Mouse (Mus musculus): Measurements from ENCODE around the gene Plcb1. TPM values are rescaled to one million over a fixed set of nuclear protein-coding genes. Genes with fewer than 3 reads are reported as not detected.

Gene Plcb1
- polyA plus RNA-seq, 1 experiment from 2014 or later, result 21.5 TPM

- Histone ChIP-seq H3K9ac (no peak overlapping the region), H3K9me3 (ENCODE audit: low read depth, low read length) (no peaks in the 10 kb centered on the region), H3K27me3 (ENCODE audit: insufficient read depth, low read length) (no peaks in the 10 kb centered on the region), H3K4me2 (no peak overlapping the region), H3K27ac (ENCODE audit: low read depth) (no peak overlapping the region), H3K4me3 (ENCODE audit: low read depth, low read length) (no peak overlapping the region), H3K4me1 (ENCODE audit: insufficient read depth) (no peaks in the 10 kb centered on the region), H3K36me3 (ENCODE audit: insufficient read depth) (no peaks in the 10 kb centered on the region)
- ATAC-seq (ENCODE audit: insufficient read depth) (no peak), DNase-seq (no peak)
- TF ChIP-seq CTCF (IDR thresholded peaks at IDR 0.05; ENCODE audit: low read depth), result no peak
- WGBS, result 76% methylated on average over 5 of the region's 5 CpGs
Observed at GRCm38 (mm10) chr2:135419301-135419700, 633.4 kb downstream of the Plcb1 start.

GRCm38 (mm10) chr2:135434947-135435515 is 649.2 kb downstream of the Plcb1 start:
- Histone ChIP-seq H3K36me3 (ENCODE audit: insufficient read depth) (no peaks in the 10 kb centered on the region), H3K27ac (ENCODE audit: low read depth) (0 out of 2 replicates have a peak overlapping the region, but pooled peaks have one; percentile 9), H3K4me1 (ENCODE audit: insufficient read depth) (no peaks in the 10 kb centered on the region), H3K9ac (no peak overlapping the region), H3K9me3 (ENCODE audit: low read depth, low read length) (no peaks in the 10 kb centered on the region), H3K4me2 (no peak overlapping the region), H3K27me3 (ENCODE audit: insufficient read depth, low read length) (no peaks in the 10 kb centered on the region), H3K4me3 (ENCODE audit: low read depth, low read length) (no peak overlapping the region)
- DNase-seq, result peak; percentile 78
- no peak for TF ChIP-seq CTCF (IDR thresholded peaks at IDR 0.05; ENCODE audit: low read depth)
- 46% methylated on average over 5 of the region's 5 CpGs for WGBS
- ATAC-seq (ENCODE audit: insufficient read depth), result peak; percentile 67; the same call in 1 of the 2 replicates

- DNase-seq (no peak), ATAC-seq (ENCODE audit: insufficient read depth) (peak; percentile 32; the same call in 1 of the 2 replicates)
- no peak overlapping the region for H3K9ac ChIP-seq
- TF ChIP-seq CTCF (IDR thresholded peaks at IDR 0.05; ENCODE audit: low read depth), result no peak
- H3K36me3 ChIP-seq (ENCODE audit: insufficient read depth), result no peaks in the 10 kb centered on the region
- 73% methylated on average over 3 of the region's 3 CpGs for WGBS
- H3K4me2 ChIP-seq, result no peak overlapping the region
- H3K4me1 ChIP-seq (ENCODE audit: insufficient read depth), result no peaks in the 10 kb centered on the region
- no peaks in the 10 kb centered on the region for H3K27me3 ChIP-seq (ENCODE audit: insufficient read depth, low read length)
- H3K27ac ChIP-seq (ENCODE audit: low read depth), result no peak overlapping the region
- H3K9me3 ChIP-seq (ENCODE audit: low read depth, low read length), result no peaks in the 10 kb centered on the region
- H3K4me3 ChIP-seq (ENCODE audit: low read depth, low read length), result no peak overlapping the region
Observed at GRCm38 (mm10) chr2:135439034-135439433, 653.2 kb downstream of the Plcb1 start.

GRCm38 (mm10) chr2:135439546-135440517 is 654.0 kb downstream of the Plcb1 start:
- no peaks in the 10 kb centered on the region for H3K4me1 ChIP-seq (ENCODE audit: insufficient read depth)
- TF ChIP-seq CTCF (IDR thresholded peaks at IDR 0.05; ENCODE audit: low read depth), result peak; percentile 75
- peak overlapping the region; percentile 75 for H3K27ac ChIP-seq (ENCODE audit: low read depth)
- H3K9me3 ChIP-seq (ENCODE audit: low read depth, low read length), result no peaks in the 10 kb centered on the region
- DNase-seq (peak; percentile 88), ATAC-seq (ENCODE audit: insufficient read depth) (peak; percentile 86)
- WGBS, result 8% methylated on average over 7 of the region's 7 CpGs
- no peaks in the 10 kb centered on the region for H3K27me3 ChIP-seq (ENCODE audit: insufficient read depth, low read length)
- H3K9ac ChIP-seq, result no peak overlapping the region
- no peaks in the 10 kb centered on the region for H3K36me3 ChIP-seq (ENCODE audit: insufficient read depth)
- peak overlapping the region; percentile 41 for H3K4me2 ChIP-seq
- H3K4me3 ChIP-seq (ENCODE audit: low read depth, low read length), result no peak overlapping the region

GRCm38 (mm10) chr2:135453581-135453980 is 667.7 kb downstream of the Plcb1 start:
- Histone ChIP-seq H3K4me2 (no peak overlapping the region), H3K9me3 (ENCODE audit: low read depth, low read length) (no peaks in the 10 kb centered on the region), H3K36me3 (ENCODE audit: insufficient read depth) (no peaks in the 10 kb centered on the region), H3K27me3 (ENCODE audit: insufficient read depth, low read length) (no peaks in the 10 kb centered on the region), H3K27ac (ENCODE audit: low read depth) (no peak overlapping the region), H3K9ac (no peak overlapping the region), H3K4me1 (ENCODE audit: insufficient read depth) (no peaks in the 10 kb centered on the region), H3K4me3 (ENCODE audit: low read depth, low read length) (no peak overlapping the region)
- DNase-seq (no peak), ATAC-seq (ENCODE audit: insufficient read depth) (no peak)
- no peak for TF ChIP-seq CTCF (IDR thresholded peaks at IDR 0.05; ENCODE audit: low read depth)
- 81% methylated on average over 1 of the region's 1 CpGs for WGBS

- Histone ChIP-seq H3K9ac (no peak overlapping the region), H3K36me3 (ENCODE audit: insufficient read depth) (no peaks in the 10 kb centered on the region), H3K4me3 (ENCODE audit: low read depth, low read length) (no peak overlapping the region), H3K4me2 (no peak overlapping the region), H3K4me1 (ENCODE audit: insufficient read depth) (no peaks in the 10 kb centered on the region), H3K9me3 (ENCODE audit: low read depth, low read length) (no peaks in the 10 kb centered on the region), H3K27ac (ENCODE audit: low read depth) (no peak overlapping the region), H3K27me3 (ENCODE audit: insufficient read depth, low read length) (no peaks in the 10 kb centered on the region)
- no peak for ATAC-seq (ENCODE audit: insufficient read depth)
- DNase-seq, result no peak
- WGBS, result 62% methylated on average over 2 of the region's 2 CpGs
- TF ChIP-seq CTCF (IDR thresholded peaks at IDR 0.05; ENCODE audit: low read depth), result no peak
Observed at GRCm38 (mm10) chr2:135454015-135454414, 668.1 kb downstream of the Plcb1 start.

- 42% methylated on average over 1 of the region's 1 CpGs for WGBS
- Histone ChIP-seq H3K9ac (no peak overlapping the region), H3K27me3 (ENCODE audit: insufficient read depth, low read length) (no peaks in the 10 kb centered on the region), H3K9me3 (ENCODE audit: low read depth, low read length) (no peaks in the 10 kb centered on the region), H3K4me1 (ENCODE audit: insufficient read depth) (no peaks in the 10 kb centered on the region), H3K27ac (ENCODE audit: low read depth) (no peak overlapping the region), H3K4me3 (ENCODE audit: low read depth, low read length) (no peak overlapping the region), H3K4me2 (no peak overlapping the region), H3K36me3 (ENCODE audit: insufficient read depth) (no peaks in the 10 kb centered on the region)
- no peak for TF ChIP-seq CTCF (IDR thresholded peaks at IDR 0.05; ENCODE audit: low read depth)
- ATAC-seq (ENCODE audit: insufficient read depth), result no peak
- no peak for DNase-seq
Observed at GRCm38 (mm10) chr2:135454455-135454854, 668.6 kb downstream of the Plcb1 start.

All from lung, embryonic 14.5 days (tissue).